ENCODE assay signal across 20 mouse cellular contexts in genomic region chr13:112366321-112367029, GRCm38 (mm10).
DNase-seq lines count a peak whose midpoint lies in the region; ATAC-seq and TF ChIP-seq lines count a peak whose summit lies in the region.
"Had no signal": no experiment of that assay in that cellular context is flagged by ENCODE, and none has a peak within 500 bp of the region (broad histone marks: within the 10 kb centered on the region; RNA-seq: fewer than 3 reads in every experiment).

No protein-coding gene starts in this region.

- 97% methylated on average over 4 of the region's 4 CpGs for WGBS in heart, adult 2 months
- WGBS in heart, embryonic 11.5 days (ENCODE audit: insufficient replicate concordance), result 84% methylated on average over 4 of the region's 4 CpGs
- WGBS in liver, embryonic 12.5 days (ENCODE audit: insufficient replicate concordance), result 71% methylated on average over 4 of the region's 4 CpGs

- no peak for TF ChIP-seq POLR2A in heart, adult 2 months (IDR thresholded peaks at IDR 0.05; ENCODE audit: insufficient read depth, low read depth, low read length)
- TF ChIP-seq POLR2A in bone marrow macrophage, adult 2 months (IDR thresholded peaks at IDR 0.05; ENCODE audit: borderline replicate concordance, low read depth, low read length), result no peak

- 0 out of 2 replicates have a peak overlapping the region, but pooled peaks have one; percentile 26 for H3K27ac ChIP-seq in heart, adult 2 months
- H3K27ac ChIP-seq in heart, embryonic 11.5 days (ENCODE audit: low read depth, low read length), result no peak overlapping the region
- H3K27ac ChIP-seq in bone marrow macrophage, adult 2 months (ENCODE audit: insufficient read depth, low read depth, low read length), result peak overlapping the region; percentile 99
- H3K27ac ChIP-seq in liver, embryonic 12.5 days, result no peak overlapping the region
- H3K27ac ChIP-seq: forebrain, embryonic 12.5 days; heart, embryonic 10.5 days; heart, embryonic 15.5 days; hindbrain, embryonic 10.5 days; hindbrain, embryonic 14.5 days had no signal

- intact Hi-C loops in heart, adult 2 months (cut with DNase I), result no loop called here
- intact Hi-C loops in heart, postnatal 10 days (cut with DNase I), result no loop called here

- H3K4me2 ChIP-seq in heart, embryonic 11.5 days, result no peak overlapping the region
- no peak overlapping the region for H3K4me2 ChIP-seq in liver, embryonic 12.5 days
- H3K4me2 ChIP-seq: forebrain, embryonic 12.5 days; heart, embryonic 15.5 days; hindbrain, embryonic 14.5 days had no signal

- H3K27me3 ChIP-seq in heart, adult 2 months (ENCODE audit: control insufficient read depth, insufficient read depth, low read length), result no peaks in the 10 kb centered on the region
- H3K27me3 ChIP-seq in heart, embryonic 11.5 days (ENCODE audit: control insufficient read depth, insufficient read depth, low read length), result no peaks in the 10 kb centered on the region
- H3K27me3 ChIP-seq in liver, embryonic 12.5 days (replicated peaks), result no peaks in the 10 kb centered on the region
- H3K27me3 ChIP-seq: forebrain, embryonic 12.5 days; heart, embryonic 15.5 days had no signal

- no peaks in the 10 kb centered on the region for H3K79me2 ChIP-seq in heart, adult 2 months (replicated peaks; ENCODE audit: control insufficient read depth, insufficient read depth, low read length)

- no peaks in the 10 kb centered on the region for H3K9me3 ChIP-seq in heart, embryonic 11.5 days (replicated peaks; ENCODE audit: control insufficient read depth, low read length)
- H3K9me3 ChIP-seq in liver, embryonic 12.5 days (replicated peaks), result no peaks in the 10 kb centered on the region
- H3K9me3 ChIP-seq: forebrain, embryonic 12.5 days; G1E; heart, embryonic 10.5 days; heart, embryonic 15.5 days; hindbrain, embryonic 10.5 days had no signal

- peaks cover 2% of the 10 kb centered on the region; the same call in 1 of the 2 replicates for H3K36me3 ChIP-seq in heart, adult 2 months (ENCODE audit: control insufficient read depth, insufficient read depth, low read length)
- H3K36me3 ChIP-seq in heart, embryonic 11.5 days (ENCODE audit: control insufficient read depth, insufficient read depth, low read length), result no peaks in the 10 kb centered on the region
- no peaks in the 10 kb centered on the region for H3K36me3 ChIP-seq in liver, embryonic 12.5 days
- H3K36me3 ChIP-seq: forebrain, embryonic 12.5 days; G1E; heart, embryonic 10.5 days; heart, embryonic 15.5 days; hindbrain, embryonic 10.5 days had no signal

- DNase-seq in heart, adult 2 months, result no peak
- no peak for DNase-seq in heart, postnatal 10 days
- no peak for DNase-seq in cerebellum, adult 9-11 months
- DNase-seq: adrenal gland, adult 8-10 months; adrenal gland, postnatal 36 days; cerebellum, adult 11 months; cerebellum, adult 9-10 months; cerebellum, postnatal 36 days had no signal

- no peak overlapping the region for H3K4me3 ChIP-seq in heart, adult 2 months
- H3K4me3 ChIP-seq in heart, embryonic 11.5 days (ENCODE audit: low read depth, low read length), result no peak overlapping the region
- no peak overlapping the region for H3K4me3 ChIP-seq in bone marrow macrophage, adult 2 months (ENCODE audit: insufficient read depth, low read length)
- no peak overlapping the region for H3K4me3 ChIP-seq in liver, embryonic 12.5 days
- H3K4me3 ChIP-seq: forebrain, embryonic 12.5 days; heart, embryonic 10.5 days; heart, embryonic 15.5 days; hindbrain, embryonic 10.5 days had no signal

- H3K4me1 ChIP-seq in heart, adult 2 months (ENCODE audit: control insufficient read depth, insufficient read depth, low read length), result peaks cover 5% of the 10 kb centered on the region
- no peaks in the 10 kb centered on the region for H3K4me1 ChIP-seq in heart, embryonic 11.5 days (ENCODE audit: control insufficient read depth, insufficient read depth, low read length)
- H3K4me1 ChIP-seq in bone marrow macrophage, adult 2 months (ENCODE audit: control insufficient read depth, insufficient read depth, low read length), result peaks cover 43% of the 10 kb centered on the region
- H3K4me1 ChIP-seq in liver, embryonic 12.5 days, result no peaks in the 10 kb centered on the region

- TF ChIP-seq CTCF in heart, adult 2 months (IDR thresholded peaks at IDR 0.05), result no peak
- no peak for TF ChIP-seq CTCF in bone marrow macrophage, adult 2 months (IDR thresholded peaks at IDR 0.05; ENCODE audit: low read depth, low read length)

- ATAC-seq in heart, embryonic 11.5 days (replicated peaks; ENCODE audit: insufficient number of reproducible peaks, low FRiP score, low TSS enrichment), result no peak
- ATAC-seq in CD4-positive, CD25-positive, alpha-beta regulatory T cell, adult 4 months, result peak; percentile 29
- no peak for ATAC-seq in liver, embryonic 12.5 days
- ATAC-seq: forebrain, embryonic 16.5 days; intestine, embryonic 16.5 days had no signal

- H3K9ac ChIP-seq in heart, adult 2 months (ENCODE audit: low read depth, low read length), result no peak overlapping the region
- H3K9ac ChIP-seq in heart, embryonic 11.5 days (ENCODE audit: low read depth, low read length), result no peak overlapping the region
- H3K9ac ChIP-seq in liver, embryonic 12.5 days, result no peak overlapping the region
- H3K9ac ChIP-seq: forebrain, embryonic 12.5 days; heart, embryonic 15.5 days; hindbrain, embryonic 14.5 days had no signal

- no peak for TF ChIP-seq EP300 in heart, adult 2 months (IDR thresholded peaks at IDR 0.05; ENCODE audit: insufficient read depth, low read depth, low read length)

Comparison
In these comparisons a context has a peak if more than half of its experiments do, and no peak if none do; other contexts are left out.
1. H3K27ac ChIP-seq: peak in heart, adult 2 months (single experiment) and bone marrow macrophage, adult 2 months (single experiment); none in heart, embryonic 11.5 days (single experiment) and liver, embryonic 12.5 days (single experiment).